Mouse (Mus musculus): ENCODE results near the gene Miox. TPM values are rescaled to one million over a fixed set of nuclear protein-coding genes. Genes with fewer than 3 reads are reported as not detected.

The Miox gene
- polyA plus RNA-seq, 1 experiment from 2014 or later: not detected

- peaks cover 13% of the 10 kb centered on the region for H3K4me1 ChIP-seq (replicated peaks; ENCODE audit: control insufficient read depth, insufficient read depth, low read length)
- no peak overlapping the region for H3K4me2 ChIP-seq (ENCODE audit: low read depth, low read length)
- WGBS: 90% methylated on average over 13 of the region's 13 CpGs
- H3K9ac ChIP-seq (ENCODE audit: low read length): no peak overlapping the region
- H3K27me3 ChIP-seq (ENCODE audit: control insufficient read depth, insufficient read depth, low read depth, low read length): peaks cover 11% of the 10 kb centered on the region
- H3K36me3 ChIP-seq (ENCODE audit: control insufficient read depth, insufficient read depth, low read length): peaks cover 46% of the 10 kb centered on the region
- no peak overlapping the region for H3K4me3 ChIP-seq (ENCODE audit: low read length)
- ATAC-seq (ENCODE audit: low read depth): no peak
- no peaks in the 10 kb centered on the region for H3K9me3 ChIP-seq (ENCODE audit: control insufficient read depth, low read length)
- no peak overlapping the region for H3K27ac ChIP-seq (ENCODE audit: low read length)
Observed at GRCm38 (mm10) chr15:89372068-89372467, 37.9 kb downstream of the Miox start.

GRCm38 (mm10) chr15:89372536-89372935 lies 38.3 kb downstream of the Miox start:
- Histone ChIP-seq H3K4me2 (ENCODE audit: low read depth, low read length) (no peak overlapping the region), H3K36me3 (ENCODE audit: control insufficient read depth, insufficient read depth, low read length) (peaks cover 42% of the 10 kb centered on the region), H3K9ac (ENCODE audit: low read length) (peak overlapping the region; percentile 91)

GRCm38 (mm10) chr15:89373027-89373761 lies 39.0 kb downstream of the Miox start:
- ATAC-seq (ENCODE audit: low read depth): peak; percentile 90
- WGBS: 1% methylated on average over 35 of the region's 35 CpGs
- H3K27me3 ChIP-seq (ENCODE audit: control insufficient read depth, insufficient read depth, low read depth, low read length): peaks cover 22% of the 10 kb centered on the region
- H3K9me3 ChIP-seq (ENCODE audit: control insufficient read depth, low read length): no peaks in the 10 kb centered on the region
- peak overlapping the region; percentile 81 for H3K4me3 ChIP-seq (ENCODE audit: low read length)
- H3K36me3 ChIP-seq (ENCODE audit: control insufficient read depth, insufficient read depth, low read length): peaks cover 36% of the 10 kb centered on the region
- H3K27ac ChIP-seq (ENCODE audit: low read length): peak overlapping the region; percentile 97
- H3K4me1 ChIP-seq (replicated peaks; ENCODE audit: control insufficient read depth, insufficient read depth, low read length): peaks cover 16% of the 10 kb centered on the region
- peak overlapping the region; percentile 91 for H3K9ac ChIP-seq (ENCODE audit: low read length)
- H3K4me2 ChIP-seq (ENCODE audit: low read depth, low read length): peak overlapping the region; percentile 94

More at GRCm38 (mm10) chr15:89372536-89372935, 38.3 kb downstream of the Miox start:
- H3K4me1 ChIP-seq (replicated peaks; ENCODE audit: control insufficient read depth, insufficient read depth, low read length): peaks cover 15% of the 10 kb centered on the region
- no peak overlapping the region for H3K27ac ChIP-seq (ENCODE audit: low read length)
- H3K4me3 ChIP-seq (ENCODE audit: low read length): peak overlapping the region; percentile 81
- H3K9me3 ChIP-seq (ENCODE audit: control insufficient read depth, low read length): no peaks in the 10 kb centered on the region
- 79% methylated on average over 7 of the region's 7 CpGs for WGBS
- peaks cover 15% of the 10 kb centered on the region for H3K27me3 ChIP-seq (ENCODE audit: control insufficient read depth, insufficient read depth, low read depth, low read length)
- ATAC-seq (ENCODE audit: low read depth): no peak

GRCm38 (mm10) chr15:89373762-89374248 lies 39.6 kb downstream of the Miox start, which contains the start of gene Sco2:
TSS of gene Sco2 (minus strand) at chr15:89373846.
- Histone ChIP-seq H3K9me3 (ENCODE audit: control insufficient read depth, low read length) (no peaks in the 10 kb centered on the region), H3K4me2 (ENCODE audit: low read depth, low read length) (peak within 1 kb of the TSS; percentile 94), H3K27ac (ENCODE audit: low read length) (peak within 1 kb of the TSS; percentile 97), H3K9ac (ENCODE audit: low read length) (peak within 1 kb of the TSS; percentile 91), H3K27me3 (ENCODE audit: control insufficient read depth, insufficient read depth, low read depth, low read length) (peaks cover 28% of the 10 kb centered on the region), H3K4me3 (ENCODE audit: low read length) (peak within 1 kb of the TSS; percentile 81), H3K4me1 (replicated peaks; ENCODE audit: control insufficient read depth, insufficient read depth, low read length) (peaks cover 22% of the 10 kb centered on the region), H3K36me3 (ENCODE audit: control insufficient read depth, insufficient read depth, low read length) (peaks cover 31% of the 10 kb centered on the region)
- under 1% methylated on average over 42 of the region's 42 CpGs for WGBS
- ATAC-seq (ENCODE audit: low read depth): peak; percentile 85

- ATAC-seq (ENCODE audit: low read depth): no peak
- 53% methylated on average over 9 of the region's 9 CpGs for WGBS
- H3K27ac ChIP-seq (ENCODE audit: low read length): peak overlapping the region; percentile 97
- H3K27me3 ChIP-seq (ENCODE audit: control insufficient read depth, insufficient read depth, low read depth, low read length): peaks cover 33% of the 10 kb centered on the region
- peaks cover 28% of the 10 kb centered on the region for H3K36me3 ChIP-seq (ENCODE audit: control insufficient read depth, insufficient read depth, low read length)
- peaks cover 25% of the 10 kb centered on the region for H3K4me1 ChIP-seq (replicated peaks; ENCODE audit: control insufficient read depth, insufficient read depth, low read length)
- peak overlapping the region; percentile 81 for H3K4me3 ChIP-seq (ENCODE audit: low read length)
- peak overlapping the region; percentile 91 for H3K9ac ChIP-seq (ENCODE audit: low read length)
- peak overlapping the region; percentile 94 for H3K4me2 ChIP-seq (ENCODE audit: low read depth, low read length)
- no peaks in the 10 kb centered on the region for H3K9me3 ChIP-seq (ENCODE audit: control insufficient read depth, low read length)
Observed at GRCm38 (mm10) chr15:89374340-89374739, 40.1 kb downstream of the Miox start.

- 90% methylated on average over 17 of the region's 17 CpGs for WGBS
- Histone ChIP-seq H3K36me3 (ENCODE audit: control insufficient read depth, insufficient read depth, low read length) (peaks cover 21% of the 10 kb centered on the region), H3K27ac (ENCODE audit: low read length) (no peak overlapping the region), H3K27me3 (ENCODE audit: control insufficient read depth, insufficient read depth, low read depth, low read length) (peaks cover 37% of the 10 kb centered on the region), H3K4me2 (ENCODE audit: low read depth, low read length) (no peak overlapping the region), H3K4me3 (ENCODE audit: low read length) (no peak overlapping the region), H3K9ac (ENCODE audit: low read length) (no peak overlapping the region), H3K9me3 (ENCODE audit: control insufficient read depth, low read length) (no peaks in the 10 kb centered on the region), H3K4me1 (replicated peaks; ENCODE audit: control insufficient read depth, insufficient read depth, low read length) (peaks cover 27% of the 10 kb centered on the region)
- ATAC-seq (ENCODE audit: low read depth): no peak
Observed at GRCm38 (mm10) chr15:89374801-89375534, 40.8 kb downstream of the Miox start.

GRCm38 (mm10) chr15:89376040-89376439 lies 41.8 kb downstream of the Miox start:
- Histone ChIP-seq H3K9ac (ENCODE audit: low read length) (no peak overlapping the region), H3K27ac (ENCODE audit: low read length) (no peak overlapping the region), H3K4me1 (replicated peaks; ENCODE audit: control insufficient read depth, insufficient read depth, low read length) (peaks cover 27% of the 10 kb centered on the region), H3K9me3 (ENCODE audit: control insufficient read depth, low read length) (no peaks in the 10 kb centered on the region), H3K4me3 (ENCODE audit: low read length) (no peak overlapping the region), H3K36me3 (ENCODE audit: control insufficient read depth, insufficient read depth, low read length) (peaks cover 13% of the 10 kb centered on the region), H3K27me3 (ENCODE audit: control insufficient read depth, insufficient read depth, low read depth, low read length) (peaks cover 41% of the 10 kb centered on the region), H3K4me2 (ENCODE audit: low read depth, low read length) (no peak overlapping the region)
- no peak for ATAC-seq (ENCODE audit: low read depth)
- WGBS: 66% methylated on average over 7 of the region's 7 CpGs

GRCm38 (mm10) chr15:89376957-89377356 lies 42.8 kb downstream of the Miox start, which contains the start of gene Tymp:
TSS of gene Tymp (minus strand) at chr15:89377039.
- H3K9me3 ChIP-seq (ENCODE audit: control insufficient read depth, low read length): no peaks in the 10 kb centered on the region
- no peak within 1 kb of the TSS for H3K4me2 ChIP-seq (ENCODE audit: low read depth, low read length)
- 26% methylated on average over 16 of the region's 16 CpGs for WGBS
- H3K9ac ChIP-seq (ENCODE audit: low read length): no peak within 1 kb of the TSS
- peaks cover 5% of the 10 kb centered on the region for H3K36me3 ChIP-seq (ENCODE audit: control insufficient read depth, insufficient read depth, low read length)
- no peak within 1 kb of the TSS for H3K27ac ChIP-seq (ENCODE audit: low read length)
- no peak for ATAC-seq (ENCODE audit: low read depth)
- peaks cover 27% of the 10 kb centered on the region for H3K4me1 ChIP-seq (replicated peaks; ENCODE audit: control insufficient read depth, insufficient read depth, low read length)
- peaks cover 41% of the 10 kb centered on the region for H3K27me3 ChIP-seq (ENCODE audit: control insufficient read depth, insufficient read depth, low read depth, low read length)
- no peak within 1 kb of the TSS; the same call in 1 of the 2 replicates for H3K4me3 ChIP-seq (ENCODE audit: low read length)

GRCm38 (mm10) chr15:89377362-89377761 lies 43.2 kb downstream of the Miox start:
- Histone ChIP-seq H3K27ac (ENCODE audit: low read length) (no peak overlapping the region), H3K4me2 (ENCODE audit: low read depth, low read length) (no peak overlapping the region), H3K4me1 (replicated peaks; ENCODE audit: control insufficient read depth, insufficient read depth, low read length) (peaks cover 27% of the 10 kb centered on the region), H3K27me3 (ENCODE audit: control insufficient read depth, insufficient read depth, low read depth, low read length) (peaks cover 41% of the 10 kb centered on the region), H3K36me3 (ENCODE audit: control insufficient read depth, insufficient read depth, low read length) (0 out of 2 replicates have a peak, but pooled peaks cover 2% of the 10 kb centered on the region), H3K9me3 (ENCODE audit: control insufficient read depth, low read length) (no peaks in the 10 kb centered on the region), H3K9ac (ENCODE audit: low read length) (no peak overlapping the region), H3K4me3 (ENCODE audit: low read length) (no peak overlapping the region; the same call in 1 of the 2 replicates)
- ATAC-seq (ENCODE audit: low read depth): no peak
- WGBS: 5% methylated on average over 18 of the region's 18 CpGs

Measured in lung, embryonic 16.5 days (tissue).